Mouse (Mus musculus): ENCODE results near the gene Tmeff2. TPM values are rescaled to one million over a fixed set of nuclear protein-coding genes. Genes with fewer than 3 reads are reported as not detected.

The Tmeff2 gene
- polyA plus RNA-seq, 1 experiment from 2014 or later, result 3.0 TPM

- 51% methylated on average over 1 of the region's 1 CpGs for WGBS
- H3K4me1 ChIP-seq (ENCODE audit: insufficient read depth, low read depth, low read length), result no peaks in the 10 kb centered on the region
- ATAC-seq (no peak), DNase-seq (ENCODE audit: low spot score) (no peak)
- H3K4me3 ChIP-seq (ENCODE audit: low read depth, low read length), result no peak overlapping the region
- H3K9ac ChIP-seq (replicated peaks; ENCODE audit: low read depth), result no peak overlapping the region
- no peaks in the 10 kb centered on the region for H3K36me3 ChIP-seq (ENCODE audit: insufficient read depth, low read length)
- H3K27me3 ChIP-seq (replicated peaks; ENCODE audit: insufficient read depth, low read length), result no peaks in the 10 kb centered on the region
- TF ChIP-seq CTCF (IDR thresholded peaks at IDR 0.05) (no peak), EP300 (IDR thresholded peaks at IDR 0.05) (no peak)
- H3K4me2 ChIP-seq (replicated peaks; ENCODE audit: low read depth, low read length), result no peak overlapping the region
- H3K9me3 ChIP-seq (ENCODE audit: low read length), result no peaks in the 10 kb centered on the region
- no peak overlapping the region for H3K27ac ChIP-seq (ENCODE audit: low read length)
These were observed 48.1 kb downstream of the Tmeff2 start for GRCm38 (mm10) chr1:50948575-50948974.

GRCm38 (mm10) chr1:50958844-50959243 is 58.4 kb downstream of the Tmeff2 start:
- 74% methylated on average over 1 of the region's 1 CpGs for WGBS
- Histone ChIP-seq H3K4me3 (ENCODE audit: low read depth, low read length) (no peak overlapping the region), H3K9ac (replicated peaks; ENCODE audit: low read depth) (no peak overlapping the region), H3K9me3 (ENCODE audit: low read length) (no peaks in the 10 kb centered on the region), H3K4me1 (ENCODE audit: insufficient read depth, low read depth, low read length) (no peaks in the 10 kb centered on the region), H3K4me2 (replicated peaks; ENCODE audit: low read depth, low read length) (no peak overlapping the region), H3K27ac (ENCODE audit: low read length) (no peak overlapping the region), H3K27me3 (replicated peaks; ENCODE audit: insufficient read depth, low read length) (no peaks in the 10 kb centered on the region), H3K36me3 (ENCODE audit: insufficient read depth, low read length) (no peaks in the 10 kb centered on the region)
- no peak for TF ChIP-seq EP300 (IDR thresholded peaks at IDR 0.05)
- no peak for TF ChIP-seq CTCF (IDR thresholded peaks at IDR 0.05)
- DNase-seq (ENCODE audit: low spot score) (no peak), ATAC-seq (no peak)

- H3K36me3 ChIP-seq (ENCODE audit: insufficient read depth, low read length), result no peaks in the 10 kb centered on the region
- H3K4me2 ChIP-seq (replicated peaks; ENCODE audit: low read depth, low read length), result no peak overlapping the region; the same call in 1 of the 2 replicates
- DNase-seq (ENCODE audit: low spot score) (peak; percentile 91), ATAC-seq (peak; percentile 68)
- H3K4me1 ChIP-seq (ENCODE audit: insufficient read depth, low read depth, low read length), result no peaks in the 10 kb centered on the region
- WGBS, result 22% methylated on average over 5 of the region's 5 CpGs
- no peak overlapping the region for H3K9ac ChIP-seq (replicated peaks; ENCODE audit: low read depth)
- H3K4me3 ChIP-seq (ENCODE audit: low read depth, low read length), result 0 out of 2 replicates have a peak overlapping the region, but pooled peaks have one; percentile 8
- H3K27me3 ChIP-seq (replicated peaks; ENCODE audit: insufficient read depth, low read length), result no peaks in the 10 kb centered on the region
- H3K9me3 ChIP-seq (ENCODE audit: low read length), result no peaks in the 10 kb centered on the region
- no peak overlapping the region for H3K27ac ChIP-seq (ENCODE audit: low read length)
- TF ChIP-seq EP300 (IDR thresholded peaks at IDR 0.05) (peak; percentile 70), CTCF (IDR thresholded peaks at IDR 0.05) (peak; percentile 87)
These were observed 61.7 kb downstream of the Tmeff2 start for GRCm38 (mm10) chr1:50961954-50962648.

- ATAC-seq, result peak; percentile 26; the same call in 1 of the 2 replicates
- TF ChIP-seq EP300 (IDR thresholded peaks at IDR 0.05) (no peak; the same call in 1 of the 2 replicates), CTCF (IDR thresholded peaks at IDR 0.05) (no peak)
- H3K27me3 ChIP-seq (replicated peaks; ENCODE audit: insufficient read depth, low read length), result no peaks in the 10 kb centered on the region
- H3K4me3 ChIP-seq (ENCODE audit: low read depth, low read length), result 0 out of 2 replicates have a peak overlapping the region, but pooled peaks have one; percentile 8
- no peaks in the 10 kb centered on the region for H3K36me3 ChIP-seq (ENCODE audit: insufficient read depth, low read length)
- H3K4me2 ChIP-seq (replicated peaks; ENCODE audit: low read depth, low read length), result no peak overlapping the region; the same call in 1 of the 2 replicates
- no peak overlapping the region; the same call in 1 of the 2 replicates for H3K9ac ChIP-seq (replicated peaks; ENCODE audit: low read depth)
- H3K9me3 ChIP-seq (ENCODE audit: low read length), result no peaks in the 10 kb centered on the region
- H3K4me1 ChIP-seq (ENCODE audit: insufficient read depth, low read depth, low read length), result no peaks in the 10 kb centered on the region
- peak; percentile 53 for DNase-seq (ENCODE audit: low spot score)
- 27% methylated on average over 4 of the region's 4 CpGs for WGBS
- no peak overlapping the region; the same call in 1 of the 2 replicates for H3K27ac ChIP-seq (ENCODE audit: low read length)
These were observed 62.2 kb downstream of the Tmeff2 start for GRCm38 (mm10) chr1:50962649-50963000.

GRCm38 (mm10) chr1:50969685-50970084 is 69.2 kb downstream of the Tmeff2 start:
- no peak overlapping the region for H3K27ac ChIP-seq (ENCODE audit: low read length)
- TF ChIP-seq CTCF (IDR thresholded peaks at IDR 0.05) (no peak), EP300 (IDR thresholded peaks at IDR 0.05) (no peak)
- ATAC-seq (no peak), DNase-seq (ENCODE audit: low spot score) (peak; percentile 7)
- H3K4me2 ChIP-seq (replicated peaks; ENCODE audit: low read depth, low read length), result no peak overlapping the region
- H3K36me3 ChIP-seq (ENCODE audit: insufficient read depth, low read length), result no peaks in the 10 kb centered on the region
- WGBS, result 46% methylated on average over 2 of the region's 2 CpGs
- no peak overlapping the region for H3K9ac ChIP-seq (replicated peaks; ENCODE audit: low read depth)
- no peak overlapping the region for H3K4me3 ChIP-seq (ENCODE audit: low read depth, low read length)
- H3K27me3 ChIP-seq (replicated peaks; ENCODE audit: insufficient read depth, low read length), result no peaks in the 10 kb centered on the region
- no peaks in the 10 kb centered on the region for H3K4me1 ChIP-seq (ENCODE audit: insufficient read depth, low read depth, low read length)
- H3K9me3 ChIP-seq (ENCODE audit: low read length), result no peaks in the 10 kb centered on the region

- no peak overlapping the region for H3K4me2 ChIP-seq (replicated peaks; ENCODE audit: low read depth, low read length)
- no peaks in the 10 kb centered on the region for H3K9me3 ChIP-seq (ENCODE audit: low read length)
- H3K9ac ChIP-seq (replicated peaks; ENCODE audit: low read depth), result no peak overlapping the region
- no peaks in the 10 kb centered on the region for H3K36me3 ChIP-seq (ENCODE audit: insufficient read depth, low read length)
- no peak overlapping the region for H3K4me3 ChIP-seq (ENCODE audit: low read depth, low read length)
- ATAC-seq (no peak; the same call in 1 of the 2 replicates), DNase-seq (ENCODE audit: low spot score) (peak; percentile 22)
- no peaks in the 10 kb centered on the region for H3K4me1 ChIP-seq (ENCODE audit: insufficient read depth, low read depth, low read length)
- WGBS, result 43% methylated on average over 2 of the region's 2 CpGs
- H3K27ac ChIP-seq (ENCODE audit: low read length), result no peak overlapping the region
- no peaks in the 10 kb centered on the region for H3K27me3 ChIP-seq (replicated peaks; ENCODE audit: insufficient read depth, low read length)
- TF ChIP-seq EP300 (IDR thresholded peaks at IDR 0.05), result no peak
- no peak for TF ChIP-seq CTCF (IDR thresholded peaks at IDR 0.05)
These were observed 70.4 kb downstream of the Tmeff2 start for GRCm38 (mm10) chr1:50970853-50971252.
